Mouse (Mus musculus) heart, adult 11 months (tissue): ENCODE measurements around the gene Stard7.

ENCODE experiments used
- DNase-seq: peaks from one replicate; pipeline ENCODE4 v3.0.0; 2022

Gene Stard7

DNA sequence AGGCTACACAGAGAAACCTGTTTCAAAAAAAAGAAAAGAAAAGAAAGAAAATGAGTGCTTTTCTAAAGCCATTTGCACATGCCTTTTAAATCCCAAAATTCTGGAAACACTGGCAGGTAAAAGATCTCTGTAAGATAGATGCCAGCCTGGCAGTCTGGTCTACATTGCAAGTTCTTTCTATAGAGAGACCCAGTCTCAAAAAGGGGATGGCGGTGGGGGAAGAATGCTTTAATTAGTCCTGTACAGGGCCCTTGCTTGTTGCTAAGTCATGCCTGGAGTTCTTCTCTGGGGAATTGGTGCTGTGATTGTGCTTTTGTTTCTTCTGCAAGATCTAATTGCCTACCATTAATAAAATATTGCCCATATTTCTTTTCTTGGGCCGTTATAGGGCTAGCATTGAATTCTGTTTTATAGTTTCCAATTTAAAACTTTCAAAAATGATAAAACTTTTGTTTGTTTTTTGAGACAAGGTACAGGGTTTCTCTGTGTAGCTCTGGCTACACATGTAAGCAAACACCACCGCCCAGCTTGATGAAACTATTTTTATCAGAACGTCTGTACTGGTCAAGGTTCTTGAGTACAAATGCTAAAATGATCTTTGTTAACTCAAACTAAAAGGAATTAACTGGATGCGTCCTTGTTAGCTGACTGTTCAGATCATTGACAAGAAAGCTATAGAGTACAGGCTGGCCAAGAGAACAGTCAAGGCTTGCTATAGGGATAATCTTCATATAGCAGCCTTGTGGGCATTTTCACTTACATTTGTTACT is 5.7 kb downstream of the Stard7 start:
- peak; percentile 70 for DNase-seq

- no peak for DNase-seq
Observed at GRCm38 (mm10) chr2:127278162-127278561, 8.1 kb downstream of the Stard7 start.

GRCm38 (mm10) chr2:127292250-127292649 is 22.2 kb downstream of the Stard7 start:
- DNase-seq, result peak; percentile 60

- peak; percentile 90 for DNase-seq
Observed at GRCm38 (mm10) chr2:127297001-127297805, 27.2 kb downstream of the Stard7 start.

DNA sequence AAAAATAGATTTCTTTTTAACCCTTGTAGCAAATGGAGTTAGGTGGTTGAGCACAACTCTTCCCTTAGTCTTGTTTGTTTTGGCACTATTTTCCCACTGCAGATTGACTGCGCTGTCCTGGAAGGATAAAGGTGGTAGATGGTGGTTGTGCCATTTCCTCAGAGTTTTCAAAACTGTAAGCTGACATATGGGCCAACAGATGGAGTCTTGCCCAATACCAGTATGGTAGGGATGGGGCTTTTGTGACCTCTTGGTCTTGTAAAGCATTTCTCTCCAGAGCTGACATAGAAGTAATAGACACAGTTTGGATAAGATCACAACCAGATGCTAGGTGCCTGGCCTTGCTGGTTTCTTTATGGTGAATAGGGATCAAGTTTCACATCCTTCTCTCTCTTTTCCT is 28.0 kb downstream of the Stard7 start:
- peak; percentile 50 for DNase-seq

- DNase-seq, result peak; percentile 86
Observed at GRCm38 (mm10) chr2:127300701-127301100, 30.7 kb downstream of the Stard7 start.

GRCm38 (mm10) chr2:127301883-127302282 is 31.9 kb downstream of the Stard7 start:
- DNase-seq, result peak; percentile 19

- DNase-seq, result peak; percentile 21
Observed at GRCm38 (mm10) chr2:127304192-127304591, 34.2 kb downstream of the Stard7 start.

GRCm38 (mm10) chr2:127304609-127305210 is 34.7 kb downstream of the Stard7 start:
- peak; percentile 83 for DNase-seq

GRCm38 (mm10) chr2:127306123-127306522 is 36.1 kb downstream of the Stard7 start:
- no peak for DNase-seq

DNA sequence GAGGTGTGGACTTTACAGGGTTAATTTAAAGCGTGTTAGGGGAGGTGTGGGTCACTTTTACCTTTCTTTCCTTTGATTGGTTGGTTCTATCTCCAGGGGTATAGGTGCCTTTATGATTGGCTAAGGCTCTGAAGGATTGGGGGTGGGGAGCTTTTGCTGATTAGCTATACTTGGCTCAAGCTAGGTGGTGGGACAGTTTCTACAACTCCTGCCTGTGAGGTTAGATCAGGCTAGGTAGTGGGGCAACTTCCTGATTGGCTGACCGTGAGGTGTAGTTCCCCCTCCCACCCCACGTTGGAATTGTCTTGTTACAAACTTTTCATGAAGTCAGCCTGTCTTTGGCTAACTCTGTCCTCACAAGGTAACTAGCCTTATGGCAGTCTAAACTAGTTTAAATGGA is 37.2 kb downstream of the Stard7 start:
- DNase-seq, result peak; percentile 66

DNA sequence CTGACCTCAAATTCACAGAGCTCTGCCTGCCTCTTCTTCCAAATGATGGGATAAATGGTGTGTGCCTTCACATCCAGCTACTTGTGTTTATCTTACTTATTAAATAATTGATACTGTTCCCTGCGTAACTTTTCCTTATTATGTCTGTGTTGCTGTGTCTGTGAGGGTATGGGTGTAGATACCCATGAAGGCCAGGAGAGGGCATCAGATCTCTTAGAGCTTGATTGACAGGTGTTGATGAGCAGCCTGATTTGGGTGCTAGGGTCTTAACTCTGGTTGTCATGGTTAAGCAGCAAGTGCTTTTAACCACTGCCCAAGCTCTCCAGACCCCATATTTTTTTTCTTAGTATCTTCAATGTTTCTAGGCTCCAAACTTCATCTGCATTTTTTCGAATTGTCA is 38.6 kb downstream of the Stard7 start:
- peak; percentile 46 for DNase-seq

DNA sequence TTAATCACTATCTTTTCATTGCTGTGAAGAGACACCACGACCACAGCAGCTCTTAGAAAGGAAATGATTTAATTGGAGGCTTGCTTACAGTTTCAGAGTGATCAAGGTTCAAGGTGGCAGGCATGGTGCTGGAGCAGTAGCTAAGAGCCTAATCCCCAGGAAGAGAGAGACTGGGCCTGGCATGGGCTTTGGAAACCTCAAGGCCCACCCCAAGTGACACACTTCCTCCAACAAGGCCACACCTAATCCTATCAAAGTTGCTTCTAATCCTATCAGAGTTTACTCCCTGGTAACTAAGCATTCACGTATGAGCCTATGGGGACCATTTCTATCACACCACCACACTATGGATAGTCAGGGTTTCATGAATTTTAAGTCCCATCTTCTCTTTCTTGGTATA is 40.2 kb downstream of the Stard7 start:
- peak; percentile 52 for DNase-seq

- DNase-seq, result peak; percentile 1
Observed at GRCm38 (mm10) chr2:127310685-127311084, 40.7 kb downstream of the Stard7 start.

- no peak for DNase-seq
Observed at GRCm38 (mm10) chr2:127311193-127311592, 41.2 kb downstream of the Stard7 start.

GRCm38 (mm10) chr2:127312801-127313200 is 42.8 kb downstream of the Stard7 start:
- peak; percentile 22 for DNase-seq

DNA sequence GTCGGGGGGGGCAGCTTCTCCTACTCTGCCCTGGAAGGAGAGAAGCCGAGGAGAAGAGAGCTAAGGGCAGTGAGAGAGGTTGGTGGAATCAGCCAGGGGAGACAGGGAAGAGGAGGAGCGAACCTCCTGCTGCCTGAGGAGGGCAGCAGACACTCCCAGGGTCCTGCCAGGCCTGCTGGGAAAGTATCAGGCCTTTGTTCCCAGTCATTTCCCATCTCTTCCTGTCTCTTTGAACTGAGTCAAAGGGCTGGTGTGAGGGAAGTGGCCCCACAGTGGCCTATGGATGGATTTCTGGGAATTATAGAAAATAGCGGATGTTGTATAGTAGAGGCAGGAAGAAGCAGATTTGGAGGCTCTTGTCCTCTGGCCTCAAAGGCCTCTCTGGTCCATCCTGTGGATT is 43.9 kb downstream of the Stard7 start:
- DNase-seq, result peak; percentile 84

DNA sequence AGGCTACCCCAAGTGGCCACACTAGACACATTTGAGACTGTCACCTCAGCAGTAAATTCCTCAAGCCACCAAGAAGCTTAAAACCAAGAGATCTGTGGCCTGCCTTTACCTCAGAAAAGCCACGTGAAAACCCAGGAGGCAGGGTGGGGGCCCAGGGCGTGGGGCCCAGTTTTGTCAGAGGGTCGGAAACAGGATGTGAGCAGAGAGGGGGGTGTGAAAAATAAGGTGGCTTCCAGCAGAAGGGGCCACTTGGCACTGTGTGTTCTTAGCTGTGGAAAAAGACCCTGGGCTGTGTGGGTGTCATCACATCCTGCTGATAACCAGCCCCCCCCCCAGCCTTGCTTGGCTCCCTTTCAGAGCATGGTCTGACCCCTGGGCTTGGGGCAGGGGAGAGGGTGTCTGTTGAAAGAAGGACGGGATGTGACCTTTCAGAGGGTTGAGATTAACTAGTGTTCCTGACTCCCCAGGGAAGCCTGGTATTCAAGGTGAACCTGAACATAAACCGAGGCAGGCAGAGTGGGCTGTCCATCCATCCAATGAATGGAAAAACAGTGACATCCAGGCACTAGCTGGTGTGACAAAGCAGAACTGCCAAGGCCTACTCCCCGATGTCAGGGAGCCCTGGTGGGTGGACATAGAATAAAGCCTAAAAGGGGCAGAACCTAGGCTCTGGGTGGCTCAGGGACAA is 44.6 kb downstream of the Stard7 start:
- DNase-seq, result peak; percentile 94

DNA sequence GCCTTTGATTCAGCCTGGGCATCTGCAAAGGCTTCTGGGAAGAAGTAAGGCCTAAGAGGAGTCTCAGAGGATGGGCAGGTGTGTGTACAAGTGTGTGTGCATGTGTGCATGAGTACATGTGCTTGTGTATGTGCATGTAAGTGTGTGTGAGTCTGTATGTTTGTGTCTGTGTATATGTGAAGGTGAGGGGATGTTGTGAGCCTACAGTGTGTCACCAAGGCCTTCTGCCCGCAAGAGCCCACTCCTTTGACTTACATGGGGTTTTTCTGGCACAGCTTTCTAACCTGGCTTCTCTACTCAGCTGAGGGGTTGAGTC is 45.1 kb downstream of the Stard7 start:
- no peak for DNase-seq

- peak; percentile 66 for DNase-seq
Observed at GRCm38 (mm10) chr2:127316431-127316830, 46.4 kb downstream of the Stard7 start.

- DNase-seq, result peak; percentile 74
Observed at GRCm38 (mm10) chr2:127318136-127318535, 48.1 kb downstream of the Stard7 start.

- no peak for DNase-seq
Observed at GRCm38 (mm10) chr2:127319071-127319470, 49.1 kb downstream of the Stard7 start.

DNA sequence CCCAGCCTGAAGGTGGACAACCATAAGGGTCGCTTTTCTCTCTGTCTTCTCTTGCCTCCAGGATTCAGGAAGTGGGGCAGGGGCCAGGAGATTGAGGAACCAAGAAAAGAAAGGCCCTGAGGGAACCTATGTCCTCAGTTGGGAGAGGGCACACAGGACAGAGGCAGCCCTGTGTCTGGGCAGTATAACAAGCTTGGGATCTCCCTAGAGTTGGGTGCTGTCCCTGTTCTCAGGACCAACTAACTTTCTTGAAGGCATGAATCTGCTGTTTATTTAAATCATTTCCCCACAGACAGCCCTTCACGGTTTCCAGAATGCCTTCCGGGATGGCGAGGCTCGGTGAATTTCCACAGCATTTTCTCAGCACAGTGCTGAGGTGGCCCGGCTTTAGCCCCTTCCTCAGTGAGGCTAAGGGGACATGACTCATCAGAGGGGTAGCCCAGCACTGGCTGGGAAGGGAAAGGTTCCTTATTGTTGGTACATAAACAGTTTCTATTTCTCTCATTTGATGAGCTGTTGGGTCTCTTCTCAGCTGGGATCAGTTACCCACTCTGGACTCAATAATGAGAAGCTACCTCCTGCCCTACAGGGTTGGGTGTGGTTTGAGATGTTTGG is 52.8 kb downstream of the Stard7 start:
- DNase-seq, result no peak
